Mouse (Mus musculus) intestine, embryonic 16.5 days (tissue): ENCODE measurements around the gene Olfr1219. TPM values are rescaled to one million over a fixed set of nuclear protein-coding genes. Genes with fewer than 3 reads are reported as not detected.

ENCODE experiments used
- ATAC-seq: fragments of 200-750 bp; cut with Nextera tagmentation; 2 replicates; pipeline ENCODE4 v1.8.0; 2017; ENCODE audit warnings: moderate TSS enrichment, moderate library complexity
- H3K27ac ChIP-seq: fragments of 300-500 bp; sonication (generic); 2 replicates; pipeline ENCODE4 v1.5.1; 2014; ENCODE audit warnings: mild to moderate bottlenecking, low read length
- H3K27me3 ChIP-seq: fragments of 300-500 bp; sonication (generic); replicated peaks from 2 replicates; pipeline ENCODE4 v1.6.1; 2014; ENCODE audit warnings: low read length, control low read depth, mixed read lengths; ENCODE audit not compliant: control insufficient read depth, insufficient read depth
- H3K36me3 ChIP-seq: fragments of 300-500 bp; sonication (generic); 2 replicates; pipeline ENCODE4 v1.6.1; 2014; ENCODE audit warnings: low read length, control low read depth; ENCODE audit not compliant: control insufficient read depth, insufficient read depth
- H3K4me1 ChIP-seq: fragments of 300-500 bp; sonication (generic); 2 replicates; pipeline ENCODE4 v1.6.1; 2014; ENCODE audit warnings: low read length, control low read depth, mixed read lengths; ENCODE audit not compliant: control insufficient read depth, insufficient read depth
- H3K4me2 ChIP-seq: fragments of 300-500 bp; sonication (generic); 2 replicates; pipeline ENCODE4 v1.6.1; 2014; ENCODE audit warnings: low read depth, low read length, control low read depth
- H3K4me3 ChIP-seq: fragments of 300-500 bp; sonication (generic); 2 replicates; pipeline ENCODE4 v1.5.1; 2014; ENCODE audit warnings: mild to moderate bottlenecking, low read length
- H3K9ac ChIP-seq: fragments of 300-500 bp; sonication (generic); 2 replicates; pipeline ENCODE4 v1.6.1; 2014; ENCODE audit warnings: low read depth, low read length
- H3K9me3 ChIP-seq: fragments of 300-500 bp; sonication (generic); 2 replicates; pipeline ENCODE4 v1.6.1; 2016; ENCODE audit warnings: low read length, control low read depth; ENCODE audit not compliant: control insufficient read depth
- WGBS: fragments of 180-500 bp; shearing (Covaris S2); extraction: QIAGEN DNeasy Blood & Tissue Kit; methylation state at CpG from one replicate; pipeline ENCODE4 v1.1.7; 2014; 5-methylcytosine and 5-hydroxymethylcytosine counted together
- polyA plus RNA-seq: library from polyadenylated mRNA; unstranded; fragments of >200 nt; fragmentation: Nextera tagmentation; extraction: Ambion mirVana; gene quantifications from 2 replicates; pipeline ENCODE4 v1.2.1, GENCODE M21; 2015

The Olfr1219 gene
- not detected in 2 replicates for polyA plus RNA-seq

DNA sequence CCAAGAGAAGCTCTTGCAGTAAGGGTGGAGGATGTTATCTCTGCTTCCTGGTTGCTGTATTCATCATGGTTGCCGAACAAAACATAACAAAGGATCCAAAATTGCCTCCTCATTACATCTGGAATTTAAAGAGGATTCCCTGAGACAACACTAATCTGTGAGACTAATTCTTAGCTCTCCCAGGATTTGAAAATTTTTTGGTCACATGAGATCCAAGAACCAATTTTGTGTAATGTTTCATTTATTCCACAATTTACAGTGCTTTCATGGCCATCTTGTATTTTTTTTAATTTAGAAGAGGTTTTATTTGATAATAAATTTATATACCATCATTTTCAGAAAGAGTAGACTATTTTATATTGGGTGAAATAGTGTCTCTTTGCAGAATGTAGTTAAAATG, at the start of gene Olfr1219:
Gene Olfr1219, minus strand, starts transcription at position 101 of the 400 bp plus-strand sequence.
- no peak within 1 kb of the TSS for H3K4me2 ChIP-seq
- 71% methylated on average over 1 of the region's 1 CpGs for WGBS
- no peaks in the 10 kb centered on the region for H3K4me1 ChIP-seq
- no peak within 1 kb of the TSS for H3K4me3 ChIP-seq
- H3K36me3 ChIP-seq = no peaks in the 10 kb centered on the region
- H3K27me3 ChIP-seq = no peaks in the 10 kb centered on the region
- no peak within 1 kb of the TSS for H3K27ac ChIP-seq
- ATAC-seq = no peak
- H3K9me3 ChIP-seq = no peaks in the 10 kb centered on the region
- H3K9ac ChIP-seq = no peak within 1 kb of the TSS

GRCm38 (mm10) chr2:89132954-89133353, 49.6 kb upstream of the Olfr1219 start, which contains the start of gene Olfr1222:
Olfr1222 (minus strand) TSS chr2:89133054.
- Histone ChIP-seq H3K4me3 (no peak within 1 kb of the TSS), H3K27me3 (no peaks in the 10 kb centered on the region), H3K4me2 (no peak within 1 kb of the TSS), H3K4me1 (no peaks in the 10 kb centered on the region), H3K9me3 (no peaks in the 10 kb centered on the region), H3K36me3 (no peaks in the 10 kb centered on the region), H3K27ac (no peak within 1 kb of the TSS), H3K9ac (no peak within 1 kb of the TSS)
- 63% methylated on average over 3 of the region's 3 CpGs for WGBS
- no peak for ATAC-seq

GRCm38 (mm10) chr2:89117183-89117582, 33.9 kb upstream of the Olfr1219 start, which contains the start of gene Olfr1221:
Olfr1221 (minus strand) TSS chr2:89117283.
- no peak within 1 kb of the TSS for H3K27ac ChIP-seq
- ATAC-seq = no peak

GRCm38 (mm10) chr2:89106735-89107134, 23.4 kb upstream of the Olfr1219 start, which contains the start of gene Olfr1220:
Olfr1220 (minus strand) TSS chr2:89106835.
- 67% methylated on average over 3 of the region's 3 CpGs for whole genome bisulfite sequencing
- Histone ChIP-seq H3K36me3 (no peaks in the 10 kb centered on the region), H3K27me3 (no peaks in the 10 kb centered on the region)

More at GRCm38 (mm10) chr2:89117183-89117582, 33.9 kb upstream of the Olfr1219 start, which contains the start of gene Olfr1221:
- no peak within 1 kb of the TSS for H3K4me2 ChIP-seq
- H3K9me3 ChIP-seq = no peaks in the 10 kb centered on the region
- no peak within 1 kb of the TSS for H3K4me3 ChIP-seq
- no peaks in the 10 kb centered on the region for H3K27me3 ChIP-seq
- no peaks in the 10 kb centered on the region for H3K36me3 ChIP-seq
- no peak within 1 kb of the TSS for H3K9ac ChIP-seq
- WGBS = 78% methylated on average over 2 of the region's 2 CpGs
- no peaks in the 10 kb centered on the region for H3K4me1 ChIP-seq

GRCm38 (mm10) chr2:89105651-89106050, 22.3 kb upstream of the Olfr1219 start:
- H3K27me3 ChIP-seq = no peaks in the 10 kb centered on the region
- no peak overlapping the region for H3K4me2 ChIP-seq
- H3K4me1 ChIP-seq = no peaks in the 10 kb centered on the region
- no peaks in the 10 kb centered on the region for H3K36me3 ChIP-seq
- no peaks in the 10 kb centered on the region for H3K9me3 ChIP-seq
- no peak overlapping the region for H3K4me3 ChIP-seq
- no peak overlapping the region for H3K27ac ChIP-seq
- H3K9ac ChIP-seq = no peak overlapping the region
- ATAC-seq = no peak

More at GRCm38 (mm10) chr2:89106735-89107134, 23.4 kb upstream of the Olfr1219 start, which contains the start of gene Olfr1220:
- no peak within 1 kb of the TSS for H3K9ac ChIP-seq
- no peak within 1 kb of the TSS for H3K27ac ChIP-seq
- H3K4me2 ChIP-seq = no peak within 1 kb of the TSS
- H3K4me1 ChIP-seq = no peaks in the 10 kb centered on the region
- no peak within 1 kb of the TSS for H3K4me3 ChIP-seq
- ATAC-seq = no peak
- H3K9me3 ChIP-seq = no peaks in the 10 kb centered on the region

- H3K9ac ChIP-seq = no peak overlapping the region
- no peaks in the 10 kb centered on the region for H3K9me3 ChIP-seq
- ATAC-seq = no peak
- no peaks in the 10 kb centered on the region for H3K27me3 ChIP-seq
- H3K4me2 ChIP-seq = no peak overlapping the region
- H3K36me3 ChIP-seq = no peaks in the 10 kb centered on the region
- no peak overlapping the region for H3K27ac ChIP-seq
- no peak overlapping the region for H3K4me3 ChIP-seq
- 97% methylated on average over 1 of the region's 1 CpGs for WGBS
- no peaks in the 10 kb centered on the region for H3K4me1 ChIP-seq
Observed at GRCm38 (mm10) chr2:89093848-89094247, 10.5 kb upstream of the Olfr1219 start.

GRCm38 (mm10) chr2:89081487-89081886, 1.8 kb downstream of the Olfr1219 start:
- H3K9ac ChIP-seq = no peak overlapping the region
- H3K4me1 ChIP-seq = no peaks in the 10 kb centered on the region
- H3K4me2 ChIP-seq = no peak overlapping the region
- no peak for ATAC-seq
- H3K27ac ChIP-seq = no peak overlapping the region
- H3K27me3 ChIP-seq = no peaks in the 10 kb centered on the region
- H3K4me3 ChIP-seq = no peak overlapping the region
- no peaks in the 10 kb centered on the region for H3K36me3 ChIP-seq
- no peaks in the 10 kb centered on the region for H3K9me3 ChIP-seq

DNA sequence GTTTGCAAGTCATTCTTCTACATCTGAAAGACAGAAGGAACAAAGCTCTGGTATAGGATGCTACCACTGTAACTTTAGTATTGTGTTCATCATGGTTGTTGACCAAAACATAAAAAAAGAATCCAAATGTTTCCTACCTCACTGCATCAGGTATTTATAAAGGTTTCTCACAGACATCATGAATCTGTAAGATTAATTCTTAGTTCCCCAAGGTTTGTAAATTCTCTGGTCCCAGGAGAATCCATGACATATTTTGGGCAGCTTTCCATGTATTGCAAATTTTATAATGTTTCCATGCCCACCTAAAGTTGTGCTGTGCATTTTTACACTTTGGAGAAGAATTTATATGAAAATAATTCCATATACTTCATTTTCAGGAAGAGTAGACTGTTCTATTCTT, 22.2 kb downstream of the Olfr1219 start, which contains the start of gene Olfr1218:
Gene Olfr1218, minus strand, starts transcription at position 101 of the 400 bp plus-strand sequence.
- H3K9me3 ChIP-seq = no peaks in the 10 kb centered on the region
- no peaks in the 10 kb centered on the region for H3K36me3 ChIP-seq
- H3K9ac ChIP-seq = no peak within 1 kb of the TSS
- H3K27ac ChIP-seq = no peak within 1 kb of the TSS
- no peak within 1 kb of the TSS for H3K4me3 ChIP-seq
- no peak for ATAC-seq
- no peaks in the 10 kb centered on the region for H3K4me1 ChIP-seq
- H3K27me3 ChIP-seq = no peaks in the 10 kb centered on the region
- H3K4me2 ChIP-seq = no peak within 1 kb of the TSS

DNA sequence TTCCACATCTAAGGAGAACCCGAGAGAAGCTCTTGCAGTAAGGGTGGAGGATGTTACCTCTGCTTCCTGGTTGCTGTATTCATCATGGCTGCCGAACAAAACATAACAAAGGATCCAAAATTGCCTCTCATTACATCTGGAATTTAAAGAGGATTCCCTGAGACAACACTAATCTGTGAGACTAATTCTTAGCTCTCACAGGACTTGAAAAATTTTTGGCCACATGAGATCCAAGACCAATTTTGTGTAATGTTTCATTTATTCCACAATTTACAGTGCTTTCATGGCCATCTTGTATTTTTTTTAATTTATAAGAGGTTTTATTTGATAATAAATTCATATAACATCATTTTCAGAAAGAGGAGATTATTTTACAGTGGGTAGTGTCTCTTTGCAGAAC, 51.3 kb downstream of the Olfr1219 start, which contains the start of gene Olfr1217:
Gene Olfr1217, minus strand, starts transcription at position 101 of the 400 bp plus-strand sequence.
- no peaks in the 10 kb centered on the region for H3K4me1 ChIP-seq
- 65% methylated on average over 2 of the region's 2 CpGs for WGBS
- no peaks in the 10 kb centered on the region for H3K9me3 ChIP-seq
- H3K9ac ChIP-seq = no peak within 1 kb of the TSS
- no peak within 1 kb of the TSS for H3K4me2 ChIP-seq
- H3K27me3 ChIP-seq = no peaks in the 10 kb centered on the region
- no peak for ATAC-seq
- H3K4me3 ChIP-seq = no peak within 1 kb of the TSS
- no peaks in the 10 kb centered on the region for H3K36me3 ChIP-seq
- no peak within 1 kb of the TSS for H3K27ac ChIP-seq
